Mouse (Mus musculus) neural tube, embryonic 13.5 days (tissue): ENCODE results near the gene Adh5. TPM values are rescaled to one million over a fixed set of nuclear protein-coding genes. Genes with fewer than 3 reads are reported as not detected.

ENCODE experiments used
- ATAC-seq: fragments of 200-750 bp; cut with Nextera tagmentation; 2 replicates; pipeline ENCODE4 v1.8.0; 2017; ENCODE audit warnings: low read depth, mild to moderate bottlenecking, moderate TSS enrichment, moderate library complexity
- H3K27ac ChIP-seq: fragments of 300-500 bp; sonication (generic); replicated peaks from 2 replicates; pipeline ENCODE4 v1.5.1; 2015; ENCODE audit warnings: moderate library complexity, mild to moderate bottlenecking, inconsistent platforms
- H3K27me3 ChIP-seq: fragments of 300-500 bp; sonication (generic); 2 replicates; pipeline ENCODE4 v1.6.1; 2015; ENCODE audit warnings: mild to moderate bottlenecking, inconsistent platforms
- H3K36me3 ChIP-seq: fragments of 300-500 bp; sonication (generic); 2 replicates; pipeline ENCODE4 v1.6.1; 2015; ENCODE audit warnings: mild to moderate bottlenecking, inconsistent platforms
- H3K4me1 ChIP-seq: fragments of 300-500 bp; sonication (generic); replicated peaks from 2 replicates; pipeline ENCODE4 v1.6.1; 2015; ENCODE audit warnings: inconsistent platforms
- H3K4me2 ChIP-seq: fragments of 300-500 bp; sonication (generic); 2 replicates; pipeline ENCODE4 v1.6.1; 2015; ENCODE audit warnings: inconsistent platforms, mild to moderate bottlenecking, moderate library complexity
- H3K4me3 ChIP-seq: fragments of 300-500 bp; sonication (generic); 2 replicates; pipeline ENCODE4 v1.5.1; 2015; ENCODE audit warnings: mild to moderate bottlenecking, inconsistent platforms
- H3K9ac ChIP-seq: fragments of 300-500 bp; sonication (generic); 2 replicates; pipeline ENCODE4 v1.6.1; 2015; ENCODE audit warnings: moderate library complexity, mild to moderate bottlenecking, inconsistent platforms
- H3K9me3 ChIP-seq: fragments of 300-500 bp; sonication (generic); 2 replicates; pipeline ENCODE4 v1.6.1; 2016; ENCODE audit warnings: inconsistent platforms
- WGBS: fragments of 180-500 bp; shearing (Covaris S2); methylation state at CpG from one replicate; pipeline ENCODE4 v1.1.7; 2015; 5-methylcytosine and 5-hydroxymethylcytosine counted together
- polyA plus RNA-seq: library from polyadenylated mRNA; unstranded; fragments of >200 nt; fragmentation: Nextera tagmentation; extraction: Ambion mirVana; gene quantifications from 2 replicates; pipeline ENCODE4 v1.2.1, GENCODE M21; 2015

The Adh5 gene
- polyA plus RNA-seq, 1 experiment from 2014 or later, result 218 TPM

DNA sequence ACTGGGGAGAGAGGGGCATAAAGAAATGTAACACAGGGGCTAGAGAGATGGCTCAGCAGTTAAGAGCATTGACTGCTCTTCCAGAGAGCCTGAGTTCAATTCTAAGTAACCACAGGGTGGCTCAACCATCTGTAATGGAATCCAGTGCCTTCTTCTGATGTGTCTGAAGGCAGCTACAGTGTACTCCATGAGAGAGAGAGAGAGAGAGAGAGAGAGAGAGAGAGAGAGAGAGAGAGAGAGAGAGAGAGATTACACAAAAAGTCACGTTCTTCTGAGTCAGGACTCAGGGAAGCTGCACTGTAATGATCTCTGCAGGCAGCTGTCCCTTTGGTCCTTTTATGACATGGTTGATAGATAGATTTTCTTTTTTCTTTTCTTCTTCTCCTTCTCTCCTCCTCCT lies 51.7 kb downstream of the Adh5 start:
- H3K9me3 ChIP-seq, result no peaks in the 10 kb centered on the region
- no peak overlapping the region for H3K27ac ChIP-seq
- ATAC-seq, result no peak
- H3K36me3 ChIP-seq, result no peaks in the 10 kb centered on the region
- no peak overlapping the region for H3K4me3 ChIP-seq
- no peaks in the 10 kb centered on the region for H3K27me3 ChIP-seq
- no peak overlapping the region for H3K9ac ChIP-seq
- 26% methylated on average over 1 of the region's 1 CpGs for WGBS
- no peak overlapping the region for H3K4me2 ChIP-seq
- H3K4me1 ChIP-seq, result peaks cover 8% of the 10 kb centered on the region

DNA sequence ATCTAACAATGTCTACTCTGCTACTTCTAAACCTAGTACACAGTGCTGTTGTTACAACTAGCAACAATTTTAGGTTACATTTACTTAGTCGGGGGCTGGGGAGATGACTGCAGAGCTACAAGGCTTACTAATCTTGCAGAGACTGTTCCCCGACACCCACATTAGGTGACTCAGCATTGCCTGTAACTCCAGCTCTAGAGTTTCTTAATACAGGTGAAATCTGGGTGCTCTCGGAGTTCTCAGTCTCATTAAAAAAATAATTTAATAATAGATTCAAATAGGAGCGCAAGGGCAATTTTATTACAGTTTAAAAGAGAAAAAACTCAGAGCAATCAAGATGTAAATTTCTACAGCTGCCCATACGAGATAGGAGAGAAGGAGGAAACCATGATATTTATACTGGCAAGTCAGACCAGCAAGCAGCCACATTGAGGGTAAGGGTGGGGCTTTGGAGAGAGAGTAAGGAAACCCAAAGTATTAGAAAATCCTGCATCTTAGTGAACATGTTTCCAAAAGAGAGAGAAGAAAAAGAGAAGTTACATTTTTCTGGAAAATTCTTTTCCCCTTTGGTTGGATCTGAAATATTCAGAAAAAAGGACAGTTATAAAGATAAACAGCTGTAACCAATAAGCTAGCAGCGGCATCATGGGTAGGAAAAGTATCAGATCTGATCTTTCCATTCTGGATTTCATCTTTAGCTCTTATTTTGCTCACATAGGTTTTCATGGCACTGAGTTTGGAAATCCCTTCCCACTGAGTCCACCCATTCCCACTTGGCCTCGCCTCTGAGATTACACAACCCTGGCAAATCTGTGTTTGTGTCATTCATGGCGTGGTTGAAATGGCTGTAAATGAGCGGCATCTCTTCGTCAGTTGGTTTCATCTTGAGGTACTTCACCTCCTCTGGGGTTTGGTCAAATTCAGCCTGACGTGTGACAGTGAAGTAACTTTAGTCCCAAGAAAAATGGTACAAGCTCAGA lies 52.6 kb downstream of the Adh5 start:
- H3K27me3 ChIP-seq, result no peaks in the 10 kb centered on the region
- ATAC-seq, result no peak
- 83% methylated on average over 11 of the region's 11 CpGs for WGBS
- no peak overlapping the region for H3K27ac ChIP-seq
- H3K4me1 ChIP-seq, result peaks cover 14% of the 10 kb centered on the region
- H3K4me2 ChIP-seq, result no peak overlapping the region
- H3K4me3 ChIP-seq, result no peak overlapping the region
- H3K36me3 ChIP-seq, result no peaks in the 10 kb centered on the region
- no peak overlapping the region for H3K9ac ChIP-seq
- no peaks in the 10 kb centered on the region for H3K9me3 ChIP-seq

DNA sequence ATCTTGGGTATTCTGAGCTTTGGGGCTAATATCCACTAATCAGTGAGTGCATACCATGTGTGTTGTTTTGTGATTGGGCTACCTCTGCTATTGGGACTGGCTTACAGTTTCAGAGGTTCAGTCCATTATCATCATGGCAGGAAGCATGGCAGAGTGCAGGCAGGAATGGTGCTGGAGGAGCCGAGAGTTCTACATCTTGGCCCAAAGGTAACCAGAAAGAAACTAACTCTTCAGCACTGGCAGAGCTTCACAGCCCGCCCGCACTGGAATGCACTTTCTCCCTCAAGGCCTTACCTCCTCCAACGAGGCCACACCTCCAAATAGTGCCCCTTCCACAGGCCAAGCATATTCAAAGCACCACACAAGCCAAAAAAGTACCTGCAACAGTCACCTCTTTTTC lies 55.8 kb downstream of the Adh5 start:
- Histone ChIP-seq H3K4me3 (no peak overlapping the region), H3K36me3 (no peaks in the 10 kb centered on the region), H3K4me2 (no peak overlapping the region), H3K9ac (no peak overlapping the region), H3K27ac (no peak overlapping the region), H3K9me3 (no peaks in the 10 kb centered on the region), H3K4me1 (peaks cover 16% of the 10 kb centered on the region), H3K27me3 (no peaks in the 10 kb centered on the region)
- 64% methylated on average over 4 of the region's 4 CpGs for WGBS
- ATAC-seq, result no peak

DNA sequence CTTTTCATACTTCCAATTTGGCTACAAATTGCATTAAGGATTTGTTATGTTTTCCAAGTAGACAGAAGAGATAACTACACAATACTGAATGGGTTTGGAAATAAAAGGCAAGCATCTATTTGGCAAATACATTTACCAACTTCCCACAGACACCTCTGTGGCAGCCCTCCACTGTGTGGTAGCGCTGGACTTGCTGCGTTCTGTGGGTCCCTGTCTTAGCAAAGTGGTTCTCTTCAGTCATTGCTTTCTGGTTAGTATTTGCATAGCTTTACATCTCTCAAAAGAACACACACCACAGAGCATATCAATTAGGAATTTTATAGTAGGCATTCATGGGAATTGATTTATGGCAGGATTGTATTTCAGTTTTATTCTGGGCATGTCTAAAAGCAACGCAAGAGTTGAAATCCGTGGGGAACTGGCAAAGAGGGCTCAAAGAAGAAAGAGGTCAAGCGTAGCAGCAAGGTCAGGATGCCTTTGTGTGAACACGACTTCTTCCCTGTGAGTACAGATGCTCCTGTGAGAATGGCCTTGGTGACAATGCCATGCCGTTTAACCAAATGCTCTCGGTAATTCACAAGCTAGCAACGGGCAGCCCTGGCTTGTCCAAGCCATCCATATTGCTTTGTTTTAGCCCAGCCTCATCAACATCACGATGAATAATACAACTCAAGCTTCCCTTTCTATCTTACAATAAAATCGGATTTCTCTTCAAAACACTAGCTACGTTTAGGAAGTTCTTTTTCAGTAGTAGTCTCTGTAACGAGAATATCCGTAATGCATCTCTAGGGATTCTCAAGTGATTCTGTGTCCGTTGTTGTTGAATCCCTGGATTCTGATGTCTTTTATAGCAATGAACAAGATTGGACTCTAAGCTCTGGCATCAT lies 57.2 kb downstream of the Adh5 start:
- peaks cover 16% of the 10 kb centered on the region for H3K4me1 ChIP-seq
- H3K9ac ChIP-seq, result peak overlapping the region; percentile 41; the same call in 1 of the 2 replicates
- peak; percentile 76 for ATAC-seq
- 10% methylated on average over 15 of the region's 15 CpGs for WGBS
- H3K9me3 ChIP-seq, result no peaks in the 10 kb centered on the region
- H3K36me3 ChIP-seq, result no peaks in the 10 kb centered on the region
- no peak overlapping the region for H3K27ac ChIP-seq
- H3K27me3 ChIP-seq, result no peaks in the 10 kb centered on the region
- no peak overlapping the region for H3K4me3 ChIP-seq
- peak overlapping the region; percentile 36 for H3K4me2 ChIP-seq

DNA sequence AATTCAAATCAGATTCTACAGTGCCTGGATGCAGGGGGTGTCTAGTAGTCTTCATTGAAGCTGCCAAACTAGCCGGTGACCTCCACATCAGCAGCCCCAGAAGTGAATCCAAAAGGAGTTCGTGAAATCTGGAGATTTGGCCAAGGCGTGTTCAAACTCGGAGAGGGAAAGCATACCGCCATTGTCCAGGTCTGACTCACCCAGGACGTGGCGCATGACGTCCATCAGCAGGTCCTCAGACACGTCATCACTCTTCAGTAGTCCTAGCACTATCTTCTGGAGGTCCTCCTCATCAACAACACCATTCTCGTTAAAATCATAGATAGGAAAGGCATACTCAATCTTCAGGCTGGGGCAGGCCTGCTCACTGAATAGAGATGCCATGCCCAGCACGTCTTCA lies 60.9 kb downstream of the Adh5 start:
- H3K27me3 ChIP-seq, result no peaks in the 10 kb centered on the region
- H3K4me3 ChIP-seq, result no peak overlapping the region
- no peaks in the 10 kb centered on the region for H3K9me3 ChIP-seq
- H3K27ac ChIP-seq, result no peak overlapping the region
- 88% methylated on average over 11 of the region's 11 CpGs for WGBS
- no peak overlapping the region for H3K4me2 ChIP-seq
- H3K36me3 ChIP-seq, result no peaks in the 10 kb centered on the region
- no peak overlapping the region for H3K9ac ChIP-seq
- peaks cover 16% of the 10 kb centered on the region for H3K4me1 ChIP-seq
- no peak for ATAC-seq

Other genes with a start within 250 kb of the Adh5 start
- not detected in 2 replicates for gene 4930579F01Rik, start 249.3 kb upstream of the Adh5 start, polyA plus RNA-seq
- gene Adh7, start 225.3 kb upstream of the Adh5 start, polyA plus RNA-seq, result 0.14 and 0.41 TPM in 2 replicates
- 3.6 and 7.9 TPM in 2 replicates for gene Adh1, start 182.1 kb upstream of the Adh5 start, polyA plus RNA-seq
- 0.14 TPM in 1 of 2 replicates, not detected in the other for gene Adh6a, start 129.8 kb upstream of the Adh5 start, polyA plus RNA-seq
- 0.17 and 0.29 TPM in 2 replicates for gene Adh6b, start 101.3 kb upstream of the Adh5 start, polyA plus RNA-seq
- not detected in 2 replicates for gene Adh4, start 27.6 kb upstream of the Adh5 start, polyA plus RNA-seq
- gene Metap1, start 46.4 kb downstream of the Adh5 start, polyA plus RNA-seq, result 46.1 and 53.1 TPM in 2 replicates
- gene Eif4e, start 83.1 kb downstream of the Adh5 start, polyA plus RNA-seq, result 300 and 384 TPM in 2 replicates